Mouse (Mus musculus): Measurements from ENCODE around the gene Xylt1.

Gene Xylt1

DNA sequence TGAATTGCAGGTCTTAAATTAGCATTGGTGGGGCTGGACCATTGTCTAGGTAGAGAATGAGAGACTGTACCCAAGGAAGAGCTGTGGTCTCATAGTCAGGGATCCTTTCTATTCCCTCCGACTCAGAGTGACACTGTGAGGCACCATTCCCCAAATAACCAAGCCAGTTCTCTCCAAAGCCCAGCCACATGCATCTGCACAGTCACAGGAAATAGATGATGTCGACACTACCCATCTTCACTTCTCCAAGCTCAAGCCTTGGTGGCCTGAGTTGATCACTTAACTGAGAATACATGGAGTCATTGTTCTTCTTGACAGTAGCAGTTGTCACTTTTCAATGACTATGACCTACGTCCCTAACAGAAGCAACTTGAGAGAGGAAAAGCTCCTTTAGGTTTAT is 100.6 kb downstream of the Xylt1 start:
- DNase-seq (ENCODE audit: low spot score) = no peak

DNA sequence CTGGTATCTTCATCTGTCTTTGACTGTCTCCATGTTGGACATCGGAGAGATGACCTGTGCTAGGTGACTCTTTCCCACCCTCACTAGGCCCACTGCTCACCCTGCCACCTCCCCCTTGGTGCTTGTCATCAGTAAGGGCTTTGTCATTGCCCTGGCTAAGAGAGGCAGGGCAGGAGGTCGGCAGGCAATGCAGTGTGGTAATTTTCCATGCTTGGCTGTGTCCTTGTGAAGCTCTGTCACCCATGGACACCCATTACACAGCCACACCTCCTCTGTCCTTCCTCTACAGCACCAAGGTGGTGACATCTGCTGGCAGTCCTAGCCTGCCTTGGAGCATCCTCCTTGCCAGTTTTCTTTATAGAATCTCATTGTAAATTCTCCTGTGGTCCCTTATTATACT is 101.9 kb downstream of the Xylt1 start:
- no peak for DNase-seq (ENCODE audit: low spot score)

DNA sequence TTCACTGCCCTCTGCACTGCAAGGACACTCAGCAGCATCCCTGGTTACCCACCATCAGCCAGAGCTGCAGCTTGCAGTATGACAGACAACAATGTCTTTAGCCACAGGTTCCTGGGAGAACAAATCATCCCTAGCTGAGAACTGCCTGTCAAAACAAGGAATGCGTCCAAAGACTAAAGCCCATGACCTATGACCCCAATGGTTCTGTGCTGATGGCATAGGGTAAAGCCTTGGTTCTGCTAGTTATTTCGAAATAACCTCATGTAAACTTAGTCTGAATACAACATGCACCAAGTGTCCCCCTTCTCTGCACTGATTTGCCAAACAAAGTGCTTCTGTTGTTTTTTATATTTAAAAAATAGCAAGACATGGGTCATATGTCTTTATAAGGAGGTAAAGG is 103.8 kb downstream of the Xylt1 start:
- DNase-seq (ENCODE audit: low spot score) = no peak

DNA sequence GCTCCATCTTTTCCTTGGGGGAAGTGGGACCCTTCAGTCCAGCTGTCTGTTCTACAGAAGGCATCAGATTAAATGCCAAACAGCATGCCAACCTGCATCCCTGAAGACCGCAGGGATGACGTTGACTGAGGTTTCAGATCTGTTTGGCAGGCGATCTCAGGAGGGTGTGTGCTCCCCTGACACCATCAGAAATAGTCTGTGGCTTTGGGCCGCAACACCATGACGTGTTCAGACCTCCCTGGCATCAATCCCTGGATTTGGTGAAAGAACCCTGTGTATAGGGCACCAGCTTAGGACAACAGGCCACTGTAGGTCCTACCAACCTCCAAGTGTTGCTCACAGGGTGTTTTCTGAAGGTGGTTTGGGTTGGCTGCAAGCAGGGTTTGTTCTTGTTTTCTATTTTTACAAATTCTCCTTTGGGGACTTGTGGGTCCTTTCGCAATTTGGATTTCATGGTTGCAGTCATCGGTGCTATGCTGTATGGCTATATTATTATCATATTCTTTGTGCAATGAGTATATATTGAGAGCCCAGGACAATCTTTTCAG is 104.3 kb downstream of the Xylt1 start:
- no peak for DNase-seq (ENCODE audit: low spot score)

DNA sequence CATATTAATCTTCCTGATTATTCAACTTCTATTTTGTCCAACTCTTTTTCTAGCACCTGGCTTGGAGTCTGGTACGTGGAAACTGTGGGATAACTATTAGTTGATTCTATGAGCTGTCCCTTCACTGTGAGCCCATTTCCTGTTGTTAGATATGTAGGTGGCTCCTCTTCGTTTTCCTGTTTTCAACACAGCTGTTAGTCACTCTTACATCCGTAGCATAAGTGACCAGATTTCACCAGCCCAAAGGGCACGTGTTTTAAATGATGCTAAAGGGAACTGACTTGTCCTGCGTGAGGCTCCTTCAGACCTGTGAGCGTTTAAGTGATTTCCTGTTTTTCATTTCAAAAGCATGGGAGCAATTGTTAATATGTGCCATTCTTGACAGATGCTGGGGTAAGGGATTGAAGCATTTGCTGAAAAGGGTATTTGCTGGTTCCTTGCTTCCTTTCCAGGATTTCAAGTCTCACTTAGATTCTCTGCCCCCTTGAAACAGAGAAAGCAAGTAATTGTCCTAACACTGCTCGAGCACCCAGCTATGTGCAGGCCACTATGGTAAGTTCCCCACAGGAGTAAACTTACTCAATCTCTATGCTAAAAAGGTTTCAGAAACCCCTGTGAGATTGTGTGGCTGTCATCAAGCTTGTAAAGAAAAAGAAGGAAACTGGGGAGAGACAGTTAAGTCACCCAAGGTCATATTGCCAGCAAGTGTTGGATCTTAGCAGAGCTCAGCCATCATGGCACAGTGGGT is 105.8 kb downstream of the Xylt1 start:
- no peak for DNase-seq (ENCODE audit: low spot score)

DNA sequence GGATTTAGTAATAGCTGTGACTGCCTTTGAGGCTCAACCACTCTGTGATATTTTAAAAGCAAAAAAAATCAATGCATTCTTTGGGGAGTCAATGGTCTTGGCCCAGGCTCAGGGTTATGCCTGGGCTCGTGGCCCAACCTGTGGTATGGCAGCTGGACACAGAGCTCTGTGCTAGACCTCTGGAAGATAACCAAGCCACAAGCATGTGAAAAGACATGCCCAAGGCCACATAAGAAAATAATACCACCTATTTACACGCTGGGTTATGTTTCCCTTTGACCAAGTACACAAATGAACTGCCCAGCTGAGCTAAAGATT is 106.4 kb downstream of the Xylt1 start:
- no peak for DNase-seq (ENCODE audit: low spot score)

DNA sequence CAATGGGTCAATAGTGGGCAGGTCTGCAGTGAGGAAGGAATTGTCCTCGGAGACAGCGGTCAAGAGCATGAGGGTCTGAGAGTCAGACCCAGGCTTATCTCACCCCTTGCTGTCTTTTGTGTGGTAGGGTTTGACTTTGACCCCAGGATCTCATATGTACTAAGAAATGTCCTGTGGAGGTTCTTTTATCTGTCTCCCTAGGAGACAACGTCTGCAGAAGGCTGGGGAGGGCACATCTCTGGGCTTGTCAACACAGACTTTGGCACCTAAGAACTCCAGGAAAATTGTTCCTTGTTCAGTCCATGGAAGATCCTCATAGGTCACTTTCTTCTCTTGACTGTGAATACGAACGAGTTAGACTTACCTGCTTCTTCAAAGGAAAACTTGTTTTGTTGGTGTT is 109.2 kb downstream of the Xylt1 start:
- no peak for DNase-seq (ENCODE audit: low spot score)

DNA sequence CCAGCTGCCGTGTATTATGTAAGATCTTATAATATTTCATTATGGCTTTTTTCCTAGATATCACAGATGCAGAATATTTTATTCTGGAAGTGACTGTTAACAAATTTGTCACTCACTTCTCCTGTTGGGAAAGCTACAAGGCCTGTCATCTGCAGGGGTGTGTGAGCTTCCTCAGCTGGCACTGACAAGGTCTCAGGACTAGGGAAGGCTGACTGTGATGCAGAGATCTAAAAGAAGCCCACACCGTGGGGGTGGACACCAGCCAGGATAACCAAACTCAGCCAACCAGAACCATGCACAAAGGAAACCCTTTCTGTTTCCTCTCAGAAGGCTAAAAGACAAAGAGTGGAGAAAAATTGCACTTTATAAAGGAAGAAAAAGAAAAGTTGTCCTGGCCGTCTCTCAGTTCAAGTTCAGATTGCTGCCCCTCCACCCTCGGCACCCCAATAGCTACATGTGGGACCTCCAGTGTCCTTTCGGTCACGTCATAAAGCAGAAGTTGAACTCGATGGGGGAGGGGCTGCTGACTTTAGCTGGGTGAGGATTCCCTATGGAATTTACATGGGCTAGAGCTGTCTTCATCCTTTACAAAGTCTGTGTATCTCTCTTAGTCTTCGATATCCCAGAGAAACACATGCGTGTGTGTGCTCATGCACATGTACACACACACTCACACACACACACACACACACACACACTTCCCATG is 109.9 kb downstream of the Xylt1 start:
- no peak for DNase-seq (ENCODE audit: low spot score)

DNA sequence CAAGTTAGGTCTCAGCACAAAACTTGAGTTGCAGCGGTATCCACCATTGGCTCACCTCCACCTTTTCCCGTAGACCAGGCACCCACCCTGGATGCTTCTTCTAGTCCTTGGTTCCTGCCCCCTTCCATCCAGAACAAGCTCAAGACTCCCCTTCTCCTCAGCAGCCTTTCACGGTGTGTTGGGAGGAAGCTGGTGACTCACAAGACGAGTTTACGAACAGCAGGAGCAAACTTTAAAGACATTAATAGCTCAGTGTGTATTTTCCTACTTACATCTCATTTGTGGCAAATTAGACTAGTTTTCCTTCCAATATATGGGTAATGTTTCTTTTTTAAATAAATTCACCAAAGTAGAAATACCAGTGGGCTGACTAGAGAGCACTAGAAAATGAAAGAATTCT is 110.7 kb downstream of the Xylt1 start:
- no peak for DNase-seq (ENCODE audit: low spot score)

DNA sequence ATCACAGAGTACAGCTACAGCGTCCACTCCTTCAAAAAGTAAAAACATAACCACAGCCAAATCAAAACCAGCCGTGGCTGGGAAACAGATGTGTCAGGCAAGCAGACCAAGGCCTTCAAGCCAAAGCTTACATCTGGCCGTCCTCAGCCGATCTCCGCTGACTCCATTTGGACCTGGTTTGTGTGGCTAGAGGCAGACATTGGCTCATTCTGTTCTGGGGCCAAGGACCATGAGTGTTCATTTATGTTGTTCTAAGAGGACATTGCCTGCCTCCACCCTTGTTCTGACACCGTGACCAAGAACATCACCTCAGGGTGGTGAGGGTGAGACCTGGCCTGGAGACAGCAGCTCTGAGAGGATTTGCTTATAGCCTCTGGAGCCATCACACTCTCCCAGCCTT is 113.4 kb downstream of the Xylt1 start:
- no peak for DNase-seq (ENCODE audit: low spot score)

DNA sequence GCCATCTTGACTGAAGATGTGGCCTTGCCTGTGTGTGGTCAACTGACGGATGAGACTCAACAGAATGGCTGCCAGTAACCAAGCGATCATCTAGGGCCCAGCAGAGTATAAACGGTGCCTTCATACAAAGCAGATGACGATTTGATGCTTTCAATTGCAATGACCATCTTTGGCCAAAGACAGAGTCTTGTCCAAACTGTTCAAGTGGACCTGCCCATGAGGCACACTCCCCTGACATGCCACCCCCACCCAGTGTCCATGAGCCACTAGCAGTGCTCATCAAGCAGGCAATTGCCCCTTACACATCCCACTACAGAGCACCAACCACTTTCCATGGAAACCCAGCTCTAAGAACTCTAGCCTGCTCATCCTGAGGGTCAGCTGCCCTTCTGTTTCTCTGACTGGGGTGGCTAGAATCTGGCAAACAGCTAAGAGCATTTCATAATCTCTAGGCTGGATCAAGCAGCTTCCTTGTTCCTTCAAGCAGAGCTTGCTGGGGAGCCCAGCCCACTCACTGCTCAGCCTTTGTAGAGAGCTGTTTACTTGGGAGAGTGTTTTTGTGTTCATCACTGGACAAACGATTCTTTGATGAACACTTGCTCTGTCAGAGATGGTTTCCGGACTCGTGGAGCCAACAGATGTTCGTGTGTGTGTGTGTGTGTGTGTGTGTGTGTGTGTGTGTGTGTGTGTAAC is 114.0 kb downstream of the Xylt1 start:
- DNase-seq (ENCODE audit: low spot score) = no peak

DNA sequence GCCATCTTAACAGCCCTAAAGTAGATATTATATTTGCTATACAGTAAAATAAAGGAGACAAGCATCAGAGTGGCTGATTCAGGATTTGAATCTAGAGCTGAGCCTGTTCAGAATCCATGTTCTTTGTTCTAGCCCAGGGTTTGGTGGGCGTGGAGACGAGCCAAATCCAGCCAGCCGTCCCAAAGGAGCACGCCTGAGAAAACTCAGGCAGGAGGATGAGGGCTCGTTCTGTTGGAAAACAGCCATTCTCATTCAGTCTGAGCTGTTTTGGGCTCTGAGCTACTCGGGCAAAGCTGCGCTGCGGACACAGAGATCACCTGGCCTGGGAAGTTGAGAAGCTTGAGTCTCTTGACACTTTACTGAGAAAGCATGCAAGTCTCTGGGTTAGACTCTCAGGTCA is 115.0 kb downstream of the Xylt1 start:
- no peak for DNase-seq (ENCODE audit: low spot score)

DNA sequence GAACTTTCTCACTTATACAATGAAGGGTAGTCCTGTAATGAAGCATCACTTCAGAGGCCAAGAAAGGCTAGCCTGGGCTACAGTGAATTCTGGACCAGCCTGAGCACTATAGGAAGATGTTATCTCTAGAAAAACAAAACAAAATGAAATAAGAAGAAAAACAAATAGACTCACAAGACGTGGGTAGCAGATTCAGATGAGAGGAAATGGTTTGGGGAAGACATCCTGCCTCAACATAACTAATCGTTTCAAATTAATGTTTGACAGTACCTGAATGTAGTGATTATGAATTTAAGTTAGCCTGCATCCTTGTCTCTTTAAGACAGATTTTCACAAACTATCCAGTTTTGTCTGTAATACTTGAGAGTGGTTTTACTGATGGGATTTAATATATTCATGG is 117.4 kb downstream of the Xylt1 start:
- no peak for DNase-seq (ENCODE audit: low spot score)

DNA sequence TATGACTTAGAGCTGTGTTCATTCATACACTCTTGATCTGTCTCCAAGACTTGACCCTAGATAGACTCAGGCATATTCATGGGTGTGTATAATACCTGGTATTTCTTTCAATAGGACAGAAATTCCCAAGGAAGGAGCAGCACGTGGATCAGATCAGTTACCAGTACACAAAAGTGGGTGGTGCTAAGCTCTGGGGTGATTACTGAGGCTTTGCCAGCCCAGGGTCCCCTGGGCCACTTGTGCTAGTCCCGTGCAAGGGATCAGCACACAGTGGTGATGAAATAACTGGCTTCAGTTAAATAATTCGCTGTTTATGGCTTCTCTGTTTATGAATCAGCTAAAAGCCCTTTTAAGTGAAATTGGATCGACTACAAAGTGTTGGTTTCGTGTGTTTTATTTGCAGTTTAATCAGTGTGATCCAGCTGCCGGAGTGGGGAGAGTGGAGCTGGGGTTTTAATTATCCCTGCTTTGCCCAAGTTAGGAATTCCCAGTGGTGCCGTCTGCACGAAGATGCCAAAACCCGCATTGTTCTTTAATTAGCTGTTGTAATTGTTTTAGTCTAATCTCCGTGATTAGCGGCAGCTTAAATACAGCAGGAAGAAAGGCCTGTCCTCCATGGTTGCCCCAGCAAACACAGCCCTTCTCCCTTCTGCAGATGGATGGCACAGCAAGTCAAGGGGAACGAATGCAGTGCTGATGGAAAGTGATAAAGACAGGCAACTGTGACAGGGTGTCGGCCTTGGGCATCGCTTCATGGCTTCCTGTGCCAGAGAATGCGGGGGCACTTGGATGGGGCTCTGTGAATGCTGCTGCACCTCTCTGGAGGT is 120.8 kb downstream of the Xylt1 start:
- DNase-seq (ENCODE audit: low spot score) = no peak

DNA sequence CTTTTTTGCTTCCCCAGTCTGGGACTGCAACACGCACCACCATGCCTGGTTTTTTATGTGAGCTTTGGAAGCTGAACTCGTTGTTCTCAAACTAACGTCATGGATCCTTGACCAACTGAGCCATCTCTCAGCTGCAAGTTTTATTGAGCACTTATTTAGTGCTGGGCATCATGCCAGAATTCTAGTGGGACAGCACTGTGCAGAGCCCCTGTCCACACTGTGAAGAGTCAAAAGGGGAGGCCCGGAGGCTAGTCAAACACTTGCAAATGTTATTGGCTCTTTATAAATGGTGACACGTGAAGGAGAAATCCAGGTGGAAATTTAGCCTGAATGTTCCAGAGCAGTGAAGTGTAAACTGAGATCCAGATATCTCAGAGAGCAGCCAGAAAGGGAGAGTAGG is 121.6 kb downstream of the Xylt1 start:
- DNase-seq (ENCODE audit: low spot score) = no peak

DNA sequence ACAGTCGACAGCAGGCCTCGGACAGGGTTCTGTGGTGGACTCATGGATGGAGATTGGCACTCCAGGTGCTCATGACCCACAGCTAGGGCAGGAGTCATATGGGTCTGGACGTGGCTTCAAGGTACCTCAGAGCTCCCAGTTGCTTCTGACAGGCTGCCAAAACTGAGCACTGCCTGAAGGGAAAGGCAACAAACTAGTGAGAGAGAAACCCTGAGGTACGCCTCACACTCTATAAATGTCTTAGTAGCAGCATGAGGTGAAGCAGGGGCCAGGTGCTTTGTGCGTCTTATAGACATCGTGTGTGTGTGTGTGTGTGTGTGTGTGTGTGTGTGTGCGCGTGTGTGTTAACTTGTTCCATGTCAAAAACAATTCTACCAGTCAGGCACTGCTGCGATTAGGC is 122.9 kb downstream of the Xylt1 start:
- no peak for DNase-seq (ENCODE audit: low spot score)

DNA sequence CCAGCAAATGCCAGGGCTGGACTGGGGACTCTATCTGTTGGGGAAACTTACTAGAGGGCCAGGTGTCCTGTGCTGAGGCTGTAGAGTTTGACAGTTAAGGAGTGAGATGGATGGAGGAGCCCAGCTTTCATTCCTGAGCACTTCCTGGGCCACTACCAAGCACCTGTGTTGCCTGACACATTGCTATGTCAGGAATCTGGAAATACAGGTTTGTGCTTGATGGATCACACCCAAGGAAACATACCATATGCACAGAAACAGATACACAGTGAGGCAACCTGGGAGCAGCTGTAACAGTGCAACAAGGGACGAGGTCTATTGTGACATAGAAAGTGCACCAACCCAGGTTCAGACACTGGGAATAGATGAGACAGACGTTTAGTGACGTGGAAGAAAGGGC is 125.0 kb downstream of the Xylt1 start:
- DNase-seq (ENCODE audit: low spot score) = no peak

DNA sequence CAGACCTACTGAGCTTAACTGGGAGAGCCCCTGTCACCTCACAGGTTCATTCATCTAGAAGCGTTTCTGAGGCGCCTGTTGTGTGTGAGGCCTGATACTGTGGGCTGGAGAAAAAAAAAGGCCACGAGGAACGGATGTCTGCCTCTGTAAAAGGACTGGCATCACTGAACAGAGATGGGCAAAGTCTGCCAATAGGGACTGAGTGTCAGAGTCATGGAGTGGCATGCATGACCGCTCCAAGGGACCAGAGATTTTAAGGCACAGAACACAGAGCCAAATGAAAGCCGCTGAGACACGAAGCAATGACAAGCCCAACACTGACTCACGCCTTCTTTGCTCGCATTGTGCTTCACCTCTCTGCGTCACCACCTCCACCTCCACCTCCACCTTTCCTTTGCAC is 126.6 kb downstream of the Xylt1 start:
- DNase-seq (ENCODE audit: low spot score) = no peak

DNA sequence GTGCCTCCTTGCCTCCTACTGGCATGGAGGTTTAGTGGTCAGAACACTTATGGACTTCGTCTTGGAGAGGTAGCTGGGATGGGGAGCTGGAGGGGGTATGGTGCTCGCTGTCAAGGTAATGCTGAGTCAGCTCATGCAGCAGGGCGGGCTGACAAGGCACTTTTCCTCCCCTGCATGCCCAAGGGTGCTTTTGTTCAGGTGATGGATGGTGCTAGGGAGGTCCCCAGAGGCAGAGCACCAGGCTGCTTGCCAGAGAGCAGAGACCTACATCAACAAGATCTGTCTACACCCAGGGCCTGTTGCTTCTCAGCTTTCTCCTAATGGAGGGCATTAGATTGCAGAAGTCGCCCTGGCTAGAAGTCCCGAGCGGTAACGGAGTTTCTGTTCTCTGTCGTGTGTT is 127.3 kb downstream of the Xylt1 start:
- no peak for DNase-seq (ENCODE audit: low spot score)

DNA sequence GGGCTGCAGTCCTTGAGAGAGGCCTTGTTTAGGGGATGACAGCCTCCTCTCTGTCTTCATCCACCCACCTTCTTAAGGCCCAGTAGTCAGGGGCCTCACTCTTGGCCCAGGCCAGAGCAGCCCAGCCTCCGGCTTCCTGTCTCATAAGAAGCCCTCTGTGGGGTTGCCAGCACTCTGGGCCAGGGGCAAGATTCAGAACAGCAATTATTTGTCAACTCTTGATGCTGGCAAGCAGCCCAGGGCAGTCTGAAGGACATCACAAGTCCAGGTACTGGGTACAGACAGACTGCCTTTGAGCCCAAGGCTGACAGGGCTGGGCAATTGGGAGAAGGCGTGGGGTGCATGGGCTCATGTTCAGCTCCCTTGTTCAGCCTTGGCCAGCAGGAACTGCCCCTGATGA is 129.3 kb downstream of the Xylt1 start:
- DNase-seq (ENCODE audit: low spot score) = no peak

DNA sequence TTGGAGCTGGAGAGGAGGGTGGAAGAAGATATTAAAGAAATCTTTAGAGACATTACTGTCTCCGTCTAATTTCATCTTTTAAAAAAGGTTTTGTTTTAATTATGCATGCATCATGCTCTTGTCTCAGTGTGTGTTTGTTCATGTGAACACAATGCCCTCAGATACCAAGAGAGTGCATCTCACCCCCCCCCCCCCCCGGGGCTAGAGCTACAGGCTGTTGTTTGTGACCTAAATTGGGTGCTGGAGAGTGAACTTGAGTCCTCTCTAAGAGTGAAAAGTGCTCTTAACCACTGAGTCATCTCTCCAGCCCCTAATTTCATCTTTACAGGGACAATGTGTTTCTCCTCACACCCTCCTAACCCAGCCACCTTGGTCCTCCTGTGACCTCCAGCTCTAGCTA is 131.5 kb downstream of the Xylt1 start:
- no peak for DNase-seq (ENCODE audit: low spot score)

DNA sequence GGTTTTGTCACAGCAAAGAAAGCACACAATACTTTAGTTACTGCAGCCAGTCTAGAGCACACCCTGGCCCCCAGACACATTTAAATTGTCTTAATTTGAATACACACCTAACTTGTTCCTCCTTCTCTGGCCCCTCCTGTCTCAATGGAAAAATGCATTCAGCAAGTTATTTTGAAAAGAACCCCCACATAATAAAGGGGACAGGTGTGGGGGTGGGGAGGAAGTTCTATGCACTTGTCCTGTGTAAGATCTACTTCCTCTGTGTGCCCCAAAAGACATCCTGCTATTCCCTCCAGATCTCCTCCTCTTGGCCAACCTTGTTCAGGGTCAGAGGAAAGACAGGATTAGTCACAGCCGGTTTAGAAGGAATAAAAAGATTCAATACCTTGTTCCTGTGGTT is 135.0 kb downstream of the Xylt1 start:
- DNase-seq (ENCODE audit: low spot score) = no peak
